Mouse (Mus musculus) embryonic fibroblast, embryonic 13.5 days (primary cell): Measurements from ENCODE around the gene Osbpl7. TPM values are rescaled to one million over a fixed set of nuclear protein-coding genes. Genes with fewer than 3 reads are reported as not detected.
A peak's percentile ranks its signal among the peaks of the same experiment; 100 is the strongest.

Experiments
- H3K27ac ChIP-seq: 2 replicates; pipeline ENCODE4 v1.5.1; 2012; ENCODE audit warnings: low read length, control low read depth, inconsistent platforms; ENCODE audit not compliant: insufficient read depth
- H3K4me1 ChIP-seq: 2 replicates; pipeline ENCODE4 v1.6.1; 2011; ENCODE audit warnings: low read length; ENCODE audit not compliant: control insufficient read depth, insufficient read depth
- H3K4me3 ChIP-seq: 2 replicates; pipeline ENCODE4 v1.5.1; 2011; ENCODE audit warnings: mild to moderate bottlenecking, control low read depth, low read length; ENCODE audit not compliant: insufficient read depth
- CTCF ChIP-seq: IDR thresholded peaks from 2 replicates; pipeline ENCODE4 v1.5.1; 2011; ENCODE audit warnings: mild to moderate bottlenecking, control low read depth, low read length, moderate library complexity, borderline replicate concordance; ENCODE audit not compliant: insufficient read depth
- POLR2A ChIP-seq: IDR thresholded peaks from 2 replicates; pipeline ENCODE4 v1.6.1; 2011; ENCODE audit warnings: low read depth, mild to moderate bottlenecking, control low read depth, low read length, moderate library complexity
- polyA plus RNA-seq: library from polyadenylated mRNA; stranded (reverse); fragments of >200 nt; gene quantifications from 2 replicates; pipeline ENCODE4 v1.2.4, GENCODE M21; 2011; ENCODE audit warnings: low read depth; ENCODE audit not compliant: missing spikeins, insufficient read length

Gene Osbpl7
- 7.3 and 9.7 TPM in 2 replicates for polyA plus RNA-seq

- Histone ChIP-seq H3K4me3 (peak within 1 kb of the TSS; percentile 74), H3K4me1 (peaks cover 6% of the 10 kb centered on the region), H3K27ac (no peak within 1 kb of the TSS)
- TF ChIP-seq POLR2A, result peak; percentile 96
- TF ChIP-seq CTCF, result peak; percentile 60; the same call in 1 of the 2 replicates
Measured at GRCm38 (mm10) chr11:97050216-97050943, at the start of gene Osbpl7. Osbpl7 (plus strand) TSS chr11:97050628.

GRCm38 (mm10) chr11:97003170-97003569 is 47.3 kb upstream of the Osbpl7 start:
- TF ChIP-seq POLR2A (no peak), CTCF (no peak)
- Histone ChIP-seq H3K4me1 (peaks cover 3% of the 10 kb centered on the region; the same call in 1 of the 2 replicates), H3K4me3 (no peak overlapping the region), H3K27ac (no peak overlapping the region)

DNA sequence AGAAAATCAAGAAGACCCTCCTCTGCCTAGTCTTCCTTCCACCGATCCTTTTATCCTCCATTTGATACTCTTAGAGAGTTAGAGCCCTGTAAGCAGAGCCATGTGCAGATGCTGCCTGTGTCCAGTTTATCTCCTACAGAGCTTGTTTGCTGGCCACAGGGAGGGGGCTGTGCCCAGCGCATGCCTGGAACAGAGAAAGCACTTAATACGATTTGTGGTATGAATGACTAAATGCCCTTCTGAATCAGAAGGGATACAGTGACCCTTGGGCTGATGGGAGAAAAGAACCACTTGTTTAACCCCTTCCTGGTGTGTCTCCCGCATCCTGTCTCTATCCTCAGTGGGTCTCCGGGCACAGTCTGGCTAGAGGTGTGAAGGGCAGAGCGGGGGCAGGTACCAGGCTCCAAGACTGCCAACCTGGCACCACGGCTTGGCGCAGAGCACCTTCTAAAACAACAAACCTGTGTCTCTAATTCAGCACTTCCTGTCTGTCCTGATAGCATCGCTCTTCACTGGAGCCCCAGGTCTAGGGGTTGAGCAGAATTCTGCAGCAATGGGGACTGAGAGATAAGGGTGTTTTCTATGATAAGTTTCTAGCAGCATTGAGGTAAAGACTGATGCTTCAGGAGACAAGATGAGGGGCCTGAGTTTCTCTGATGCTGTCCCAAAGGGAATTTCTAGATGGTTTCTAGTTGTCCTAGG is 43.2 kb upstream of the Osbpl7 start:
- H3K4me3 ChIP-seq, result no peak overlapping the region

DNA sequence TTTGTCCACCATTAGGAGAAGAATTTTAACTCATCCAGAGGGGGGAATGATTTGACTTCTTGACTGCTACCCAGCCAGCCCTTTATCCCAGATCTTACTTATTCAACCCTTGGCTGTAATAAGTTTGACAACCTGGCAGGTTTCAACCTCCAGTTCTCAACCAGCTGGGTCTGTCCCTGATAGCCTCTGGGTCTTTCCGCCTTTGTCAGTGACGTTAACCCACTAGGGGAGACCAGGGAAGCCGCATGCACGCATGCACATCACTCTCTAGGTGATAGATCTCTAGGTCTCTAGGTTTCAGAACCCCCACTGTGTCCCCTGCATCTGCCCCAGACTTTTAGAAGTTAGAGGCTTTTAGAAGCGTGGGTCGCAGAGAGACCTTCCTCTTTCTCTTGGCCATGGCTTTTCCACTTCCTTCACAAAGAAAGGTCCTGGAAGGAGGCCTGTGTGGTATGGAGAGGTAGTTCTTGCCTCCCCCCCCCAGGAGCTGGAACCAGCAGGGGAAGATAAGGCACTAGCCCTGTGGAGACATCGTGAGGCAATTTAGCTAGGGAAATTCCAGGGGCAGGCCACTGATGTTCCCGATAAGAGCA is 41.1 kb upstream of the Osbpl7 start:
- H3K4me3 ChIP-seq, result no peak overlapping the region
- peaks cover 3% of the 10 kb centered on the region; the same call in 1 of the 2 replicates for H3K4me1 ChIP-seq
- TF ChIP-seq CTCF (no peak), POLR2A (no peak)
- H3K27ac ChIP-seq, result no peak overlapping the region

More for the DNA sequence above, 43.2 kb upstream of the Osbpl7 start:
- Histone ChIP-seq H3K4me1 (peaks cover 3% of the 10 kb centered on the region; the same call in 1 of the 2 replicates), H3K27ac (no peak overlapping the region)
- TF ChIP-seq POLR2A (no peak), CTCF (no peak)

DNA sequence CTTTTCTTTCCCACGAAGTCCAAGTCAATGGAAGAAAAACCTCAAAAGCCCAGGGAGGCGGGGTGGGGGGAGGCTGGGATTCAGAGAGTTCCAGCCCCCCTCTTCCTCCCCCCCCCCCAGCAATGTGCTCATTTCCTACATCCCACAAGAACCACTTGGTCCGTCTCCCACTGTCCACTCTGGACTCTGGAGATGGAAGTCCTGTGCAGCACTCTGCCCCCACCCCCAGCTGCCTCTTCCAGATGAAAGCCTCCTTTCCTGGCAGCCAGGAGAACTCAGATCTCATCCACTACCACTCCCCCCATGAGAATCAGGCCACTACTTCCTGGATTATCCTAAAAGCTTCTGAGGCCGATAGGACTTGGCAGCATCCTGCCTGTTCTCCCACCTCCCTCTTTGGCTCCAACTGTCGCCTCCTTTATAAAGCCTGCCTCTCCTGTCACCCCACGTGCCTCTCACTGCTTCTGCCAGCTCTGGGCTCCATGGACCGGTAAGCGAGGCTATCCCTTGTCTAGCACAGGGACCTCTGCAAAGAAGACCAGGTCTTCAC is 37.2 kb upstream of the Osbpl7 start, which contains the start of gene Sp6:
Gene Sp6, plus strand, starts transcription at position 274 of the 550 bp plus-strand sequence.
- H3K27ac ChIP-seq, result no peak within 1 kb of the TSS
- H3K4me3 ChIP-seq, result no peak within 1 kb of the TSS
- no peaks in the 10 kb centered on the region for H3K4me1 ChIP-seq
- TF ChIP-seq POLR2A, result no peak
- TF ChIP-seq CTCF, result no peak

DNA sequence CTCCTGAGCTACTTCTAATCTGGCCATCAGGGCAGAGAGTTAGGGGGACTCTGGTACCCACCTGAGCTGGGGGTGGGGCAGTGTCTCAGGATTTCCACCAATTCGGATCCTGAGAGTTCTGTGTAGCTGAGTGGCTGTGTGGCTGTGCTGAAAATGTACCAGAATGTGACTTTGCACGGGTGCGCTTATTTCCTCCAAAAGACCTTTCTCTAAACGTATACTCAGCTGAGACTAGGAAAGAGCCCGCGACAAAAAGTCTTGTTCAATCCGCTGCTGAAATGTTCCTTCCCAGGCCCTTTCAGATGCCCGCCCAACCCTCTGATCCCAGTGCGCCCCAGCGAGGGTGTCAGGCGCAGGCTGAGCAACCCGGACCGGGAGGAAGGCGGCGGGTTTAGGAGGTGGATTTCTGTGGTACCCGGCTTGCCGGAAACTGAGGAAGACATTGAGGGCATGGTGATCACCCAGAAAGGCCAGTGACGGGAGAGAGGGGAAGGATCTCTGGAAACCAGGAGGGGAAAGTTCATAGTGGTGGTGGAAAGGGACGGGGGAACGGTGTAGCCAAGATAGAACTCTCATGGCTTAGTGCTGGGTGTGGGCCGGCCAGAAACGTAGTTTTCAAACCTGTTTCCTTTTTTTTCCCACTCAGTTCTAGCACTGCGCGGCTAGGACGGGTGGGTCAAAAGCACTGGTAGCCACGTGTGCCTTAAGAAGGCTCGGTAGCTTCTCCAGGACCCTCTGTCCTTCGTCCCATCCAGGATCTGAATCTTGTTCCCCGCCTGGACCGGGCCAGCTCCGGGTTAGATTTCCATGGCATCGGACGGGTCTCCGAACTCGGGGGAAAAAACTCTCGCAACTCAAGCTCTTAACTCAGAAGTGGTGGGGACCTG is 32.5 kb upstream of the Osbpl7 start:
- H3K27ac ChIP-seq, result no peak overlapping the region
- H3K4me1 ChIP-seq, result no peaks in the 10 kb centered on the region
- TF ChIP-seq POLR2A (no peak), CTCF (no peak)
- no peak overlapping the region for H3K4me3 ChIP-seq

DNA sequence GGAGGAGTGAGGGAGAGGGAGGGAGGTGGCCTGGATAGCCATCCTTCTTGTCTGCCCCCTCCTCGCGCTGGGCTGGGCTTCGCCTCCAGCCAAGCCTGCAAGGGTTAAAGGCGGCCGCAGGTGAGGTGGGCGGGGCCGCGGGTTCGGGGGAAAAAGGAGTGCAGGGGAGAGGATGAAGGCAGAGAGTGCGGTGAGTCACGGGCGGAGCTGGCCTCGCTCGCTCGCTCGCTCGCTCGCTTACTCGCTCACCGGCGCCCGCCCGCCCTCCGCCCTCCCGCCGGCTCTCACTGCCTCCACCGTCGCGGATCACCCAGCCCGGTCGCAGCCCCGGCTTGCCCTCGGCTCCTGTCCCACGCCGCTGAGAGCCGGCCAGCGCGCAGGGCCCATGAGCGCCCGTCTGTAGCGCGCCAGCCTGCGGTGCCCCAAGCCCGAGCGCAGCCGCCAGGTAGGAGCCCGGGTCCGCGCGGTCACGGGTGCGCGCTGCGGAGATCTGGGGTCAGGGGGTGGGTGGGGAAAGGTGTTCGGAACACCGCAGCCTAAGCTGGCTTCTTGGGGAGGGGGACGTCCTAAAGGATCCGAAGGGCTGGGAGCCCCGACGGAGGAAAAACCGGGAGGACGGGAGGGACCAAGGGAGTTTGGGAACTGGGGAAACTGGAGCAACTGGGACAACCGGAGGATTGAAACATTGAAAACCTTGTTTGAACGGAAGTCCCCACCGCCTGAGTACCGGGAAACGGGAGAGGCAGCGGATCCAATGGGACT is 31.7 kb upstream of the Osbpl7 start:
- no peak overlapping the region for H3K27ac ChIP-seq
- TF ChIP-seq CTCF, result no peak
- TF ChIP-seq POLR2A, result no peak
- peak overlapping the region; percentile 4; the same call in 1 of the 2 replicates for H3K4me3 ChIP-seq
- H3K4me1 ChIP-seq, result no peaks in the 10 kb centered on the region

- Histone ChIP-seq H3K27ac (no peak overlapping the region), H3K4me1 (no peaks in the 10 kb centered on the region), H3K4me3 (no peak overlapping the region)
- TF ChIP-seq CTCF (no peak), POLR2A (no peak)
Measured at GRCm38 (mm10) chr11:97019345-97019708, 31.1 kb upstream of the Osbpl7 start.
